Mouse (Mus musculus) 416B (cell line): Measurements from ENCODE around the gene Sema3e.

Source experiments
- DNase-seq: peaks from one replicate; pipeline ENCODE4 v3.0.0; 2011; ENCODE audit warnings: low read depth

Gene Sema3e

GRCm38 (mm10) chr5:14073152-14073551 is 48.1 kb downstream of the Sema3e start:
- DNase-seq: no peak

- peak; percentile 26 for DNase-seq
Observed at GRCm38 (mm10) chr5:14088100-14088499, 63.0 kb downstream of the Sema3e start.

- no peak for DNase-seq
Observed at GRCm38 (mm10) chr5:14089875-14090608, 65.0 kb downstream of the Sema3e start.

- no peak for DNase-seq
Observed at GRCm38 (mm10) chr5:14090609-14090969, 65.5 kb downstream of the Sema3e start.

GRCm38 (mm10) chr5:14092262-14092776 is 67.2 kb downstream of the Sema3e start:
- DNase-seq: no peak

GRCm38 (mm10) chr5:14096196-14096595 is 71.1 kb downstream of the Sema3e start:
- no peak for DNase-seq

GRCm38 (mm10) chr5:14098677-14099076 is 73.6 kb downstream of the Sema3e start:
- DNase-seq: no peak

- no peak for DNase-seq
Observed at GRCm38 (mm10) chr5:14107365-14107764, 82.3 kb downstream of the Sema3e start.

- DNase-seq: no peak
Observed at GRCm38 (mm10) chr5:14109001-14109400, 83.9 kb downstream of the Sema3e start.

GRCm38 (mm10) chr5:14111401-14111800 is 86.3 kb downstream of the Sema3e start:
- no peak for DNase-seq

- no peak for DNase-seq
Observed at GRCm38 (mm10) chr5:14121902-14122301, 96.8 kb downstream of the Sema3e start.

GRCm38 (mm10) chr5:14126591-14126990 is 101.5 kb downstream of the Sema3e start:
- DNase-seq: no peak

GRCm38 (mm10) chr5:14135929-14136328 is 110.9 kb downstream of the Sema3e start:
- DNase-seq: no peak

GRCm38 (mm10) chr5:14138725-14139124 is 113.6 kb downstream of the Sema3e start:
- DNase-seq: no peak

GRCm38 (mm10) chr5:14162579-14162978 is 137.5 kb downstream of the Sema3e start:
- DNase-seq: no peak

- DNase-seq: no peak
Observed at GRCm38 (mm10) chr5:14163280-14163679, 138.2 kb downstream of the Sema3e start.

GRCm38 (mm10) chr5:14167776-14168175 is 142.7 kb downstream of the Sema3e start:
- DNase-seq: peak; percentile 44

- DNase-seq: no peak
Observed at GRCm38 (mm10) chr5:14173355-14174183, 148.5 kb downstream of the Sema3e start.

- DNase-seq: no peak
Observed at GRCm38 (mm10) chr5:14180571-14180970, 155.5 kb downstream of the Sema3e start.

- DNase-seq: no peak
Observed at GRCm38 (mm10) chr5:14182156-14182555, 157.1 kb downstream of the Sema3e start.

- no peak for DNase-seq
Observed at GRCm38 (mm10) chr5:14195172-14195819, 170.2 kb downstream of the Sema3e start.

- DNase-seq: no peak
Observed at GRCm38 (mm10) chr5:14198344-14199040, 173.4 kb downstream of the Sema3e start.
